Mouse (Mus musculus) cerebellum, adult 2 months (tissue): ENCODE measurements around the gene Slc10a3.

Source experiments
- CTCF ChIP-seq: fragments of 200-500 bp; IDR thresholded peaks from 2 replicates; pipeline ENCODE4 v1.5.1; 2011; ENCODE audit warnings: low read depth, mild to moderate bottlenecking, control low read depth, low read length, moderate library complexity, borderline replicate concordance; ENCODE audit not compliant: insufficient read depth
- POLR2A ChIP-seq: fragments of 200-500 bp; IDR thresholded peaks from 2 replicates; pipeline ENCODE4 v1.6.1; 2011; ENCODE audit warnings: low read length, control low read depth, borderline replicate concordance; ENCODE audit not compliant: insufficient read depth

DNA sequence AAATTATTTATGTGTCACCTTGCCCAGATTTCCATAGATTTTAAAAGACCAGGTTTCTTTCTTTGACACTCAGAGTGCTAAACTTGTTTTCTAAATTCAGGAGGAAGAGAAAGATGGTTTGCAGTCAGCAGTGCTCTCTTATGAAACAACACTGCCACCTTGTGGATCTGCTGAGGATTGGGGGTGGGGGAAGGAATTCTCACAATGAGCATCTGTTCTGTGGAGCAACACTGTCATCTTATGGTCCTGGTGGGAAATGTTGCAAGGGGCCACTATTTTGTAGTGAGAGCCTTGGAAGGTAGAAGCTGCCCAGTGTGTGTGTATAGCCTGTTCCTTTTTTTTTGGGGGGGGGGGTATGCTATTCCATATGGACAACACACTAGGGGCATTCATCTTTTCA, 40.2 kb upstream of the Slc10a3 start:
- TF ChIP-seq CTCF (peak; percentile 91), POLR2A (no peak)
